Mouse (Mus musculus) lung, adult 2 months (tissue): ENCODE measurements around the gene Pdlim5.

Source experiments
- CTCF ChIP-seq: fragments of 200-500 bp; IDR thresholded peaks from 2 replicates; pipeline ENCODE4 v1.5.1; 2011; ENCODE audit warnings: mild to moderate bottlenecking, low read length, control low read depth; ENCODE audit not compliant: insufficient read depth
- POLR2A ChIP-seq: fragments of 200-500 bp; IDR thresholded peaks from 2 replicates; pipeline ENCODE4 v1.6.1; 2011; ENCODE audit warnings: low read depth, mild to moderate bottlenecking, control low read depth, low read length, borderline replicate concordance; ENCODE audit errors: extremely low read depth

DNA sequence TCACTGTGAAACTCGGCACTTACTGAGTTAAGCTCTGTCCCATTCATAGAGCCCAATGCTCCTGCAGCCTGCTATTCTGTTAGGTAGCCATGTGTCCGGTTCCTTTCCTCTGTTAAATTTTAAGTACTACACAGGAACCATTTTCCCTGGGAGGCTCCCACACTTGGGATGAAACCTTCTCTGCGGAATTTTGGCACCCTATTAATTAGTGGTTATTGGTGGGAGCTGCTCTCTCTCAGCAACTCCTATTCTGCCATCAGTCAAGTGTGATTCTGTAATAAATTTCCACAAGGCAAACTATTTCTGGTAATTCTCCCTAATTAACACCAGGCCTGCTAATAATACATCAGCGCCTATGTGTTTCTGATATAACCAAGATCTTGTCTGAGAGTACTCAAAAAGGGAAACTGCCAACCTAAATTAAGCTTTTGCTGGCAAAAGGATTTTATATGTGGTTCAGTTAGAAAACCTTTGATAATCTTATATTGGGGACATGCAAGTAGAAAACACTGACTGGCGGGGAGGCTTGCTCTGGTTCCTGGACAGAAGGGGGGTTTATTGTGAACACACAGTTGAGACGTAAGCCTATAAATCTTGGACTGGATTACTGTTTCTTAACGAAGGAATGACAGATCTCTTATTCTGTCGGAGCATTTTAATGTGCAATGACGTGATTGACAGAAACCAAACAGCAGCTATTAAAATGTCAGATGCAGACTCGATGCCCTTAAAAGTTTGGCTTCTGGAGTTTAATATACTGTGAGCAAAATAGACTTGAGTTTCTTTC lies 157.0 kb downstream of the Pdlim5 start:
- TF ChIP-seq CTCF (no peak), POLR2A (no peak)
